Mouse (Mus musculus): Measurements from ENCODE around the gene Zbtb8b.

DNA sequence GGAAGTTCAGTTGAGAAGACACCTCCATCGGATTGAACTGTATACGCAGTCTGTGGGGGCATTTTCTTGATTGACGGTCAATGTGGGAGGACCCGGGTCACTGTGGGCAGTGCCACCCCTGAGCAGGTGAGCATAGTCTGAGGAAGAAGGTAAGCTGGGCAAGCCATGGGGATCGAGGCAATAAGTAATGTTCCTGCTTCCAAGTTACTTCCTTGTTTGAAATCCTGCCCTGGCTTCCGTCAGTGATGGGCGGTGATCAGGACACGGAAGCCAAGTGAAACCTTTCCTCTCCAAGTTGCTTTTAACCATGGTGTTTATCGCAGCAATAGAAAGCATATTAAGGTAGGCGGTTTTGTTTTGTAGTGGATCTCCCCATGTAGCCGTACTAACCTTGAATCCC is 55.0 kb downstream of the Zbtb8b start:
- TF ChIP-seq CTCF (IDR thresholded peaks at IDR 0.05; ENCODE audit: borderline replicate concordance, extremely low read depth, insufficient read depth, insufficient read length) (no peak), POLR2A (IDR thresholded peaks at IDR 0.05; ENCODE audit: borderline replicate concordance, extremely low read depth, insufficient read depth, insufficient read length, poor library complexity, severe bottlenecking) (no peak)
